Mouse (Mus musculus) liver, postnatal 0 days (tissue): ENCODE data around the gene Slc17a8.

Source experiments
- CTCF ChIP-seq: sonication (generic); IDR thresholded peaks from 2 replicates; pipeline ENCODE4 v1.5.1; 2016; ENCODE audit warnings: antibody characterized with exemption, low read depth
- EP300 ChIP-seq: IDR thresholded peaks from 2 replicates; pipeline ENCODE4 v1.6.1; 2016; ENCODE audit warnings: antibody characterized with exemption, low read depth, mild to moderate bottlenecking

DNA sequence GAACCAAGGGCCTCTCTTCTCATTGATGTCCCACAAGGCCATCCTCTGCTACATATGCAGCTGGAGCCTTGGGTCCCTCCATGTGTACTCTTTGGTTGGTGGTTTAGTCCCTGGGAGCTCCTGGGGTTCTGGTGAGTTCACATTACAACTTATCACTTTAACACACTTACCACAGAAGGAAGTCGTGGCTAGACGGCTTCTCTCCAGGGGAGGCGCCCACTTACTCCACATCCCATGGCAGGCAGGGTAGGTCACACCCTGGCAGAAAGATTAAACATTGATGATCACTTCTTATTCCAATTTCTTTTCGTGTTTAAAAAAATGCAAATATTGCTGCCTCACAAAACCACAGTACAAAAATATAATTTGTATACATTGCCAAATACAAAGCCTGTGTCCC lies 23.8 kb downstream of the Slc17a8 start:
- TF ChIP-seq CTCF (no peak), EP300 (no peak)
